Mouse (Mus musculus) Patski (cell line): ENCODE data around the gene Gnb5. TPM values are rescaled to one million over a fixed set of nuclear protein-coding genes. Genes with fewer than 3 reads are reported as not detected.

Experiments
- ATAC-seq: fragments of 100-300 bp; one replicate; pipeline ENCODE4 v1.8.0; 2021
- CTCF ChIA-PET: fragments of 350-600 bp; sonication (Branson Sonifier 250); formaldehyde crosslinking; loops from one replicate; lab custom pipeline; 2022; ENCODE audit warnings: inconsistent platforms; lab: Charles Lee
- POLR2A ChIA-PET: fragments of 350-600 bp; sonication (Branson Sonifier 250); formaldehyde crosslinking; loops from one replicate; lab custom pipeline; 2022; ENCODE audit warnings: antibody characterized with exemption, inconsistent platforms; lab: Charles Lee
- DNase-seq: peaks from one replicate; pipeline ENCODE4 v3.0.0-alpha.2; 2011; ENCODE audit warnings: low read depth, low spot score
- H3K27me3 ChIP-seq: fragments of 371-371 bp; one replicate; pipeline ENCODE4 v1.5.1; 2021
- CTCF ChIP-seq: fragments of 100-300 bp; IDR thresholded peaks from one replicate; pipeline ENCODE4 v1.5.1; 2021
- in situ Hi-C: fragments of 300-500 bp; cut with MboI; formaldehyde crosslinking; loops from 3 replicates; pipeline ENCODE4 v1.11.1; 2018; ENCODE audit warnings: low pct_unique_long_range_greater_than_20kb, mixed read lengths
- polyA plus RNA-seq: library from polyadenylated mRNA; unstranded; gene quantifications from one replicate; pipeline ENCODE4 v1.2.3, GENCODE M21; 2021

Gnb5 gene
- polyA plus RNA-seq, 1 experiment from 2014 or later = 58.9 TPM

DNA sequence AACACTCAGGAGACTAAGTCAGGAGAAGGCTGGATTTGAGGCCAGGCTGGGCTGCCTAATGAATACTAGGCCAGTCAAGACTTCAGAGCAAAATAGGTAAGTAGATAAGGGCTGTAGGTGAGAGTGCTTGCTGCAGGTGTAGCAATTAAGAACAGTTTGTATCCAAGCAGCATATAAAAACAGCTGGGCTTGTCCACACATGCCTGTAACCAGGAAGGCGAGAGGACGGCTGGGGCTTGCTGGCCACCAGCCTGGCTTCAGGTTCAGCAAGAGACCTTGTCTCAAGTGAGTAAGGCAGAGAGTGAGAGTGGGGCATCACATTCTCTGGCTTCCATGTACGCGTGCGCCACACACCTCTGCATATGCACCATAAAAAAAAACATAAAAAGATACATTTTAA is 31.6 kb upstream of the Gnb5 start:
- CTCF ChIA-PET = no interaction called here
- DNase-seq (no peak), ATAC-seq (no peak)
- no peak for TF ChIP-seq CTCF
- H3K27me3 ChIP-seq = no peaks in the 10 kb centered on the region
- POLR2A ChIA-PET = no interaction called here
- in situ Hi-C loops = no loop called here

DNA sequence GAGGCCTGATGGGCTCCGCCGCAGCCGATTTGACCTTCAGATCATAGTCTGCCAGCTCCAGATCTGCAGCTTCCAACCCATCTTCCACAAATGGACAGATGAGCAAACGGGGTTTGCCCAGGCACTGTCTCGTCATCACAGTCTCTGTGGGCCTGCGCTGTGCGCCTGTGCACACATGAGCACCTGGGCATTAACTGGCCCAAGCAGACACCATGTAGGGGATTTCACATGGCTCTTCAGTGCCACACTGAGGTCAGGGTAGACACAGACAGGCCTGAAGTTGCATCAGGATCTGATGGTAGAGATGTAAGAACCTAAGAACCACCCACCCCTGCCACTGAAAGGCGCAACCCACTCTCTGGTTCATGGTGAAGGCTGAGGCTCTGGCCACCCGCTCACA is 31.0 kb upstream of the Gnb5 start:
- no peak for TF ChIP-seq CTCF
- in situ Hi-C loops = no loop called here
- CTCF ChIA-PET = no interaction called here

DNA sequence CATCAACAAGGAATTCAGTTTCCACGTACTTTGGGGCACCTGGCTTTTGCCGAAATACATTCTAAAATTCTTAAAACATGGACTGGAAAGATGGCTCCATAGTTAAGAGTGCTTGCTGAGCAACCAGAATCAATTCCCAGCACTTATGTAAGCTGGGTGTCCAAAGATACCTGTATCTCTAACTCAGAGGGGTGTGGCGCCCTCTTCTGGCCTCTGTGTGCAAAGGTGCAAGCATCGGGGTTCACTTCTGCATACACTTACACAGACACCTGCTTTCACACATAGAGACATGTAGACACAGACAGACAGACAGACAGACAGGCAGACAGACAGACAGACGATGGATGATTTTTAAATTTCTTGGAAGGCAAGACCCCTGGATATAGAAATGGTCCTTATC is 25.3 kb upstream of the Gnb5 start:
- ATAC-seq (no peak), DNase-seq (no peak)
- no peaks in the 10 kb centered on the region for H3K27me3 ChIP-seq
- CTCF ChIA-PET = interaction anchor here (1.1 kb wide), 2 partner anchors 58 to 231 kb away, joined by 3 read pairs; no protein-coding TSS in a partner anchor
- TF ChIP-seq CTCF = no peak
- POLR2A ChIA-PET = interaction anchor here (0.8 kb wide), 1 partner anchor 19 kb away, joined by 3 read pairs; no protein-coding TSS in a partner anchor
- in situ Hi-C loops = loop anchor here (10.0 kb wide), 4 partner anchors 154 to 376 kb away; no protein-coding TSS in a partner anchor

More for the DNA sequence above, 31.0 kb upstream of the Gnb5 start:
- no peaks in the 10 kb centered on the region for H3K27me3 ChIP-seq
- ATAC-seq = no peak
- no peak for DNase-seq
- POLR2A ChIA-PET = no interaction called here

DNA sequence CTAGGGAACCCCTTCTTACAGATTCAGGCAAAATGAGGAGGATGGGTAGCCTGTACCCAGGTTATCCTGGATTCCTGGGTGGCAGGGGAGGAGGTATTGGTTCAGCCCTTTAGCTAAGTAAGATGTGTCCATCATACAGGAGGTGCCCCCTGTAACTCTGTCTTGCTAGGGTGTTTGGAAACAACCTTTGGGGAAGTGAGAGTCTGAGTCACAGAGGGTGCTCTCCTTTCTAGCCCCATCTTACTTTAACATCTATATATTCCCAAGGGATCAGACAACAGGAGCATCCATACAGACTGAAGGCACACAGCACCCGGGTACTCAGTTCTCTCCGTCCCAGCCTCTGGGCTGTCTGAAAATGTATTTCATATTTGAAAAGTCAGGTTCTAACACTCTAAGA is 23.9 kb upstream of the Gnb5 start:
- H3K27me3 ChIP-seq = no peaks in the 10 kb centered on the region
- no peak for TF ChIP-seq CTCF
- no peak for DNase-seq
- in situ Hi-C loops = loop anchor here (10.0 kb wide), 4 partner anchors 153 to 377 kb away; no protein-coding TSS in a partner anchor
- ChIA-PET CTCF (interaction anchor here (1.1 to 2.8 kb wide), 9 partner anchors 12 to 378 kb away, joined by 3 to 39 read pairs (median 4); no protein-coding TSS in a partner anchor), POLR2A (no interaction called here)
- ATAC-seq = no peak

DNA sequence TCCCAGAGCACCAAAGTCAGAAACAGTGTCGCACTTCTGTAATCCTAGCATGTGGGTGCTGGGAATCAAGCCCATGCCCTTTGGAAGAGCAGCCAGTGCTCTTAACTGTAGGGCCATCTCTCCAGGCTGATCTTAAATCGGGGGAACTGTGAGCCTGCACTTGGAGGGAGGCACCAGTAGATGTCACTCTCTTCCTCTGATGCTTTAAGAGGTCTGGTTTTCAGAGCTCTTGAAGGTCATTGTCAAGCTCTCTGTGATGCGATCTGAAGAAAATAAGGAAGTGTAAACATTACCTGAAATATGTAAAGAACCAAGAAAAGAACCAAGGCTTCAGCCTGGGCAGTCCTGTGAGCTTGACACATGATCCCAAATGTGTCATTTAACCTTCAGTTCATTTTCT is 23.3 kb upstream of the Gnb5 start:
- DNase-seq = no peak
- ATAC-seq = no peak
- peak; percentile 90 for TF ChIP-seq CTCF
- in situ Hi-C loops = loop anchor here (10.0 kb wide), 4 partner anchors 152 to 378 kb away; no protein-coding TSS in a partner anchor
- CTCF ChIA-PET = interaction anchor here (0.8 to 2.8 kb wide), 21 partner anchors 10 to 378 kb away, joined by 3 to 39 read pairs (median 3); partner anchors contain the start of gene Myo5c
- POLR2A ChIA-PET = no interaction called here
- H3K27me3 ChIP-seq = no peaks in the 10 kb centered on the region

DNA sequence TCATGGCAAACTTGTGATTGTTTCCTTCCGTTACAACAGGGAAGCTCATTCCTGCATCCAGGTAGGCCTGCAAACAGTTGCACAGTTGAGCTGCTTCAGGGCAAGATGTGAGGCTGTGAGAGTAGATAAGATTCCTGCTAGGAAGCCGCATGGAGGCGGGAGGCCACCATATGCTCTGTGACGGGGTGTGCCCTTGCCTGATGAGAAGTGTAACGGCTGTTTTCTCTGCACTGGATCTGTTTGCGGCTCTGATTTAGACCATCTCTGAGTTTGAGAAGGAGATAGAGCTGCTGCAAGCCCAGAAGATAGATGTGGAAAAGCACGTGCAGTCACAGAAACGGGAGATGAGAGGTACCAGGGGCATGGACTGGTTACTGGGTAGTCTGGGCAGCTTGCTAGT is 22.5 kb upstream of the Gnb5 start:
- no peak for ATAC-seq
- CTCF ChIA-PET = interaction anchor here (0.8 to 2.8 kb wide), 19 partner anchors 11 to 379 kb away, joined by 3 to 39 read pairs (median 4); partner anchors contain the start of gene Myo5c
- no peaks in the 10 kb centered on the region for H3K27me3 ChIP-seq
- POLR2A ChIA-PET = no interaction called here
- no peak for TF ChIP-seq CTCF
- in situ Hi-C loops = loop anchor here (10.0 kb wide), 4 partner anchors 151 to 379 kb away; no protein-coding TSS in a partner anchor
- DNase-seq = no peak

DNA sequence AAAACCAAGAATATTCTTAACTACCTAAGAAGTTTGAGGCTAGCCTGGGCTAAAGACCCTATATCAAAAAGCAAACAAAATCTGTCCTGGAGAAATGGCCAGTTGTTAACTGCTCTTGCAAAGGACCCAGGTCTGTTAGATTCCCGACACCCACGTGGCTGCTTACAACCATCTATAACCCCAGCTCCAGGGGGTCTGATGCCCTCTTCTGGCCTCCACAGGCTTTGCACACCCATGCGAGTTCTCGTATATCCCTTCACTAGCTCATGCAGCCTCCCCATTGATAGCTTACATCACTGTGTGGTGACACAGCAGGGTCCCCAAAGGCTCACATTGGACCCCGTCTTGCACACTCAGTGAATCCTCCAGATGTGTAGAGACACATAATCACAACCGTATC is 20.7 kb upstream of the Gnb5 start:
- no peaks in the 10 kb centered on the region for H3K27me3 ChIP-seq
- ChIA-PET CTCF (no interaction called here), POLR2A (no interaction called here)
- in situ Hi-C loops = loop anchor here (10.0 kb wide), 4 partner anchors 149 to 381 kb away; no protein-coding TSS in a partner anchor
- DNase-seq (no peak), ATAC-seq (no peak)
- no peak for TF ChIP-seq CTCF

DNA sequence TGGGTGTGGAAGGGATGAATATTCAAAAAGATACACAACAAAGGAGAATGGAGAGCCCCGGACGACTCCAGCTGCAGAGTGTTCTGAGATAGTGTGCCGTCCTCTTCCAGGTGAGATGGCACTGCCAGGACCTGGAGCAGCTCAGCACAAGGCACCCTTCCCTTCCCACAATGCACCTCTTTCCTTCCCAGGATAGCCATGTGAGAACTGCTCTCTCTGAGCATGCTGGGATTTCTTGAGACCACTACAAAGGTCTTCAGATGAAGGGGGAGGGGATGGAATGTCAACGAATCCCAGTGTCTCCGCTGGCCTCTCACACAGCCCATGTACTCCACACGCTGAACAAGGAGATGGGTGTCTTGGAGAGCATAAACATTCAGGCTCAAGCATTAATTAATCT is 18.5 kb upstream of the Gnb5 start:
- ATAC-seq (no peak), DNase-seq (no peak)
- ChIA-PET POLR2A (no interaction called here), CTCF (interaction anchor here (1.0 kb wide), 1 partner anchor 238 kb away, joined by 4 read pairs; no protein-coding TSS in a partner anchor)
- H3K27me3 ChIP-seq = no peaks in the 10 kb centered on the region
- in situ Hi-C loops = loop anchor here (10.0 kb wide), 4 partner anchors 147 to 383 kb away; no protein-coding TSS in a partner anchor
- no peak for TF ChIP-seq CTCF

DNA sequence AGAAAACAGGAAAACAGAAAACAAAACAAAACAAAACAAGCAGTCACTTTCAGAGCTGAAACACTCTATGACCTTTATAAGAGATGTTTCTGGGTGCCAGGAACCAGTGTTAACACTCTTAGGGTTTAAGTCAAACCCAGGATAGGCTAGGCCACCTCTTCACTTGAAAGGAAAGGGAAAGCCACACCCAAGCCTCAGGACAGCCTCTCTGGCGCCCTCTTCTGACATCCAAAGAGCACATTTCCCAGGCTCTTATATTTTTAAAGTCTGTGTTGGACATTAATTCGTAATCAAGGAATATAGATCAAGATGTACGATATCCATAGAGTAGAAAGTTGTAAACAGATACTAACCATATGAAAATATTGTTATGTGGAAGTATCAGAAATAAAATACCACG is 16.5 kb upstream of the Gnb5 start:
- DNase-seq = no peak
- CTCF ChIA-PET = no interaction called here
- ATAC-seq = no peak
- in situ Hi-C loops = loop anchor here (10.0 kb wide), 4 partner anchors 145 to 385 kb away; no protein-coding TSS in a partner anchor
- POLR2A ChIA-PET = no interaction called here
- H3K27me3 ChIP-seq = no peaks in the 10 kb centered on the region
- TF ChIP-seq CTCF = peak; percentile 65

DNA sequence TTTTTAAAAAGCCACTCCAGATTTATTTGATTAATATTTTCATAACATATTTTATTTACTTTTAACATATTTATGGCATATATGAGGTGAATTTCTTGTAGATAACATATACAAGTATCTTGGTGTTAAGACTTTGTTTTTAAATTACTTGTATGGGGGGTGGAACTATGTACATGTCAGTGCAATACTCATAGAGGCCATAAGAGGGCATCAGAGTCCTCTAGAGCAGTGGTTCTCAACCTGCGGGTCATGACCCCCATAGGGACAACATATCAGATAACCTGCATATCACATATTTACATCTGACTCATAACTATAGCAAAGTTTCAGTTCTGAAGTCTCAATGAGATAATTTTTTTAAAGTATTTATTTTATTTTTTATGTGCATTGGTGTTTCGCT is 6.7 kb upstream of the Gnb5 start:
- ChIA-PET CTCF (no interaction called here), POLR2A (no interaction called here)
- no peak for ATAC-seq
- no peak for DNase-seq
- in situ Hi-C loops = no loop called here
- TF ChIP-seq CTCF = peak; percentile 58
- no peaks in the 10 kb centered on the region for H3K27me3 ChIP-seq

DNA sequence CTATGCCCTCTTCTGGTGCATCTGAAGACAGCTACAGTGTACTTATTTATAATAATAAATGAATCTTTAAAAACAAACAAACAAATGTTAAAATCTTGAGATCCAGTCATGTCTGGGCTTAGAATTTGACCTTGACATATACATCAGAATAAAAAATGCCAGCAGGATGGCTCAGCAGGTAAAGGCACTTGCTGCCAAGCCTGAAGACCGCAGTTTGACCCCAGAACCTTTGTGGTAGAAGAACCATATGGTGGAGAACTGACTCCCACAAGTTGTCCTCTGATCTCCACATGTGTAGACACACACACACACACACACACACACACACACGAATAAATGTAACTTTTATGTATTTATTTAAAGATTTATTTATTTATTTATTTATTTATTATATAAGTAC is 3.1 kb upstream of the Gnb5 start:
- in situ Hi-C loops = no loop called here
- DNase-seq (no peak), ATAC-seq (no peak)
- POLR2A ChIA-PET = no interaction called here
- CTCF ChIA-PET = interaction anchor here (3.6 kb wide), 1 partner anchor 10 kb away, joined by 14 read pairs; no protein-coding TSS in a partner anchor
- H3K27me3 ChIP-seq = no peaks in the 10 kb centered on the region
- TF ChIP-seq CTCF = no peak
